Mouse (Mus musculus) right cerebral cortex, adult 2 months (tissue): ENCODE results near the gene Fos.
"Not testable (repeated sequence)": the region's sequence is repeated elsewhere in the genome, so short reads cannot be mapped to it uniquely, and the experiment has no call there.

Experiments
- DNase-seq, 2 experiments: peaks; one replicate each; pipeline ENCODE4 v3.0.0; 2021 to 2022; ENCODE audit warnings: low spot score in 2 of 2

Fos gene

DNA sequence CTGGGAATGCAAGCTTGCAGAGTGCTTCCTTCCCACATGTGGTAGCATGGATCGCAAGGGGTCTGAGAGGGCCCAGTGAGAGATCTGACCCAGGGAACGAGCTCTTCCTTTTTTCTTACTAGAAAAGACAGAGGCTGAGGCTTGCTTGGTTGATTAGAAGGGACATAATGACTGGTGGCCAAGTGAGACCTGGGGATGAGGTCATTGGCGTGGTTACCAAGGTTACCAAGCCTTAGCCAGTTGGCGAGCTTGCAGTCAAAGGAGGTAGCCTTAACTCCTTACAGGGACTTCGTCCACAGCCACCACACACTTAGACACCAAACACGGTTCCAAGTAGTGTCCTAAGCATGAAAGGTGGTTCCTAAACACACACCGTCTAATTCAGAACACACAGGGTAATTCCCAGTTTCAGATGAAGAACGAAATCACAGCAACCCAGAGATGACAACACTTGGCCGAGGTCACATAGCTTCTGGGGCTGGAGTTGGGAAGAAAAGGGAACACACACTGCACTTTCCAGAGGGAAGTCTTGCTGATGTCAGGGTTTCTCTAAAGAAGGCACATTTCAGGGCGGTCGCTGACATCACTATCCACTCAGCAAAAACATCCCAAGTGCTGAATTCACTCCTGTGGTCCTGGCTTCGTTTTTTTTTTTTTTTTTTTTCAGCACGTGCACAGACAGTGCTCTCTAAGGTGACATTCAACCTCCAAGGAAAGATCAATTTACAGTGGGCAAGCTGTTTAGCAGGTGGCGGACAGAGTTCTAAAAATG is 49.9 kb downstream of the Fos start:
- no peak for DNase-seq

DNA sequence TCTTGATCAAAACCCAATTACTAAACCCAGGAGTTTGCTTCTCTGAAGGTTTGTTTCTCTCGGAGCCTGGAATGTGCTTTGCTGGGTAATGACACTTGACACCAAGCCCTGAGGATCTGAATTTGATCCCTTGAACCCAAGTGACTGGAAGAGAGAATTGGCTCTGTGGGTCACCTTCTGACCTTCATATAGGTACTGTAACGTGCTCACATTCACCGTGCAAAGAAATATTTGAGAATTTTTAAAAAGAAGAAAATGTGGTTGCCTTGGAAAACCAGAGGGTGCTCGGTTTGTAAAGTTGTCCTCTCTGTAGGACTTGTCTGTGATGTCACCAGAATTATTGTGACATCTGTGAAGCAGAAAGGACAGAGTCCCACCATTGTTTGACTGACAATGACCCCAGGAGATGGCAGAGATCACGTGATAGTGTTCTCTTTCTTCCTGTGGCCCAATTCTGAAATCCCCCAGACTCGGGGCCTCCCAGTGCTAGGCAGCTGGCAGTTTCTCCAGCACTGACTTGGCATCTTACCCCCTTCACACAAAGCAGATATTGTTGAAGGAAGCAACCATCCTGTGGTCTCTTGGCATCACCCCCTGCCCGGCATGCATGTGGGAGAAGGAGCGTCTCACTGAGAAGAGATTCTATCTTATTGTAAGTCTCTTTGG is 50.6 kb downstream of the Fos start:
- no peak for DNase-seq

GRCm38 (mm10) chr12:85524859-85525495 is 51.3 kb downstream of the Fos start:
- DNase-seq = not testable (repeated sequence)
